Mouse (Mus musculus): ENCODE results near the gene Hddc3.

Hddc3 gene

GRCm38 (mm10) chr7:80358039-80358438 lies 15.1 kb downstream of the Hddc3 start:
- in situ Hi-C loops (cut with MboI; ENCODE audit: low pct_unique_long_range_greater_than_20kb in 1 of 2, low sequenced_read_pairs in 2 of 2, unreplicated experiment in 1 of 2), result no loop called here

GRCm38 (mm10) chr7:80360435-80360834 lies 17.5 kb downstream of the Hddc3 start:
- in situ Hi-C loops (cut with MboI; ENCODE audit: low pct_unique_long_range_greater_than_20kb in 1 of 2, low sequenced_read_pairs in 2 of 2, unreplicated experiment in 1 of 2), result no loop called here

- in situ Hi-C loops (cut with MboI; ENCODE audit: low pct_unique_long_range_greater_than_20kb in 1 of 2, low sequenced_read_pairs in 2 of 2, unreplicated experiment in 1 of 2), result no loop called here
Observed at GRCm38 (mm10) chr7:80365759-80366158, 22.9 kb downstream of the Hddc3 start.

- in situ Hi-C loops (cut with MboI; ENCODE audit: low pct_unique_long_range_greater_than_20kb in 1 of 2, low sequenced_read_pairs in 2 of 2, unreplicated experiment in 1 of 2), result no loop called here
Observed at GRCm38 (mm10) chr7:80367232-80367631, 24.3 kb downstream of the Hddc3 start.

- in situ Hi-C loops (cut with MboI; ENCODE audit: low pct_unique_long_range_greater_than_20kb in 1 of 2, low sequenced_read_pairs in 2 of 2, unreplicated experiment in 1 of 2), result no loop called here
Observed at GRCm38 (mm10) chr7:80368009-80368408, 25.1 kb downstream of the Hddc3 start.

GRCm38 (mm10) chr7:80368635-80369421 lies 25.9 kb downstream of the Hddc3 start:
- in situ Hi-C loops (cut with MboI; ENCODE audit: low pct_unique_long_range_greater_than_20kb in 1 of 2, low sequenced_read_pairs in 2 of 2, unreplicated experiment in 1 of 2), result no loop called here

GRCm38 (mm10) chr7:80369461-80369860 lies 26.6 kb downstream of the Hddc3 start:
- in situ Hi-C loops (cut with MboI; ENCODE audit: low pct_unique_long_range_greater_than_20kb in 1 of 2, low sequenced_read_pairs in 2 of 2, unreplicated experiment in 1 of 2), result no loop called here

- in situ Hi-C loops (cut with MboI; ENCODE audit: low pct_unique_long_range_greater_than_20kb in 1 of 2, low sequenced_read_pairs in 2 of 2, unreplicated experiment in 1 of 2), result loop anchor here (10.0 kb wide), 1 partner anchor 225 kb away; no protein-coding TSS in a partner anchor
Observed at GRCm38 (mm10) chr7:80369967-80370431, 27.1 kb downstream of the Hddc3 start.

- in situ Hi-C loops (cut with MboI; ENCODE audit: low pct_unique_long_range_greater_than_20kb in 1 of 2, low sequenced_read_pairs in 2 of 2, unreplicated experiment in 1 of 2), result loop anchor here (10.0 kb wide), 1 partner anchor 226 kb away; no protein-coding TSS in a partner anchor
Observed at GRCm38 (mm10) chr7:80370649-80371040, 27.7 kb downstream of the Hddc3 start.

GRCm38 (mm10) chr7:80371041-80371751 lies 28.3 kb downstream of the Hddc3 start, which contains the start of gene Man2a2:
Gene Man2a2, minus strand, starts transcription at chr7:80371375.
- in situ Hi-C loops (cut with MboI; ENCODE audit: low pct_unique_long_range_greater_than_20kb in 1 of 2, low sequenced_read_pairs in 2 of 2, unreplicated experiment in 1 of 2), result loop anchor here (10.0 kb wide), 1 partner anchor 226 kb away; no protein-coding TSS in a partner anchor

GRCm38 (mm10) chr7:80372166-80372565 lies 29.3 kb downstream of the Hddc3 start:
- in situ Hi-C loops (cut with MboI; ENCODE audit: low pct_unique_long_range_greater_than_20kb in 1 of 2, low sequenced_read_pairs in 2 of 2, unreplicated experiment in 1 of 2), result loop anchor here (10.0 kb wide), 1 partner anchor 227 kb away; no protein-coding TSS in a partner anchor

GRCm38 (mm10) chr7:80372667-80373066 lies 29.8 kb downstream of the Hddc3 start:
- in situ Hi-C loops (cut with MboI; ENCODE audit: low pct_unique_long_range_greater_than_20kb in 1 of 2, low sequenced_read_pairs in 2 of 2, unreplicated experiment in 1 of 2), result loop anchor here (10.0 kb wide), 1 partner anchor 228 kb away; no protein-coding TSS in a partner anchor

- in situ Hi-C loops (cut with MboI; ENCODE audit: low pct_unique_long_range_greater_than_20kb in 1 of 2, low sequenced_read_pairs in 2 of 2, unreplicated experiment in 1 of 2), result loop anchor here (10.0 kb wide), 1 partner anchor 229 kb away; no protein-coding TSS in a partner anchor
Observed at GRCm38 (mm10) chr7:80373352-80373751, 30.4 kb downstream of the Hddc3 start.

- in situ Hi-C loops (cut with MboI; ENCODE audit: low pct_unique_long_range_greater_than_20kb in 1 of 2, low sequenced_read_pairs in 2 of 2, unreplicated experiment in 1 of 2), result loop anchor here (10.0 kb wide), 1 partner anchor 229 kb away; no protein-coding TSS in a partner anchor
Observed at GRCm38 (mm10) chr7:80373850-80374249, 30.9 kb downstream of the Hddc3 start.

GRCm38 (mm10) chr7:80374280-80374679 lies 31.4 kb downstream of the Hddc3 start:
- in situ Hi-C loops (cut with MboI; ENCODE audit: low pct_unique_long_range_greater_than_20kb in 1 of 2, low sequenced_read_pairs in 2 of 2, unreplicated experiment in 1 of 2), result loop anchor here (10.0 kb wide), 1 partner anchor 229 kb away; no protein-coding TSS in a partner anchor

GRCm38 (mm10) chr7:80374733-80375132 lies 31.8 kb downstream of the Hddc3 start:
- in situ Hi-C loops (cut with MboI; ENCODE audit: low pct_unique_long_range_greater_than_20kb in 1 of 2, low sequenced_read_pairs in 2 of 2, unreplicated experiment in 1 of 2), result loop anchor here (5.0 to 25.0 kb wide), 3 partner anchors 32 to 488 kb away; partner anchors contain the start of genes Hddc3 (in 1 of the 2), Unc45a (in 1 of the 2) and Zscan2 (in 1 of the 2)

- in situ Hi-C loops (cut with MboI; ENCODE audit: low pct_unique_long_range_greater_than_20kb in 1 of 2, low sequenced_read_pairs in 2 of 2, unreplicated experiment in 1 of 2), result loop anchor here (5.0 to 25.0 kb wide), 3 partner anchors 33 to 487 kb away; partner anchors contain the start of genes Hddc3 (in 1 of the 2), Unc45a (in 1 of the 2) and Zscan2 (in 1 of the 2)
Observed at GRCm38 (mm10) chr7:80375376-80376039, 32.6 kb downstream of the Hddc3 start.

GRCm38 (mm10) chr7:80376192-80376591 lies 33.3 kb downstream of the Hddc3 start:
- in situ Hi-C loops (cut with MboI; ENCODE audit: low pct_unique_long_range_greater_than_20kb in 1 of 2, low sequenced_read_pairs in 2 of 2, unreplicated experiment in 1 of 2), result loop anchor here (5.0 to 25.0 kb wide), 3 partner anchors 34 to 486 kb away; partner anchors contain the start of genes Hddc3 (in 1 of the 2), Unc45a (in 1 of the 2) and Zscan2 (in 1 of the 2)
